ENCODE assay signal across 9 mouse cellular contexts in the genomic region with DNA sequence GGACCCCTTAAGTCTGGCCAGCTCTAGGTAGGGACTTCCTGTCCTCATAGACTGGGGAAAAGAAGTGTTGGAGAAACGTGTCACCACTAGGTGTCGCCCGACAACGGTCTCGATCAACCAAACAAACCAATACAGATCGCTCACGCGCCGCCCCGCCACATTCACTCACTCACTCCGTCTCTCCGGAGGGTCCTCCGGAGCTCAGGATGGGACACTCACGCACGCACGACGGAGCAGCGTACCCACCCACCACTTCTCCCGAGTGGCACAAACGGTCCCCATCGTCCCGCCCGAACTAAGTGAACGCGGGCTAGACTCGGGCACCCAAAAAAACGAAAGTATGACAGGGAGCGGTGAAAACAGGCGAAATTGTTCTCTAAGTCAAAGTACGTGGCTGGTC.
DNase-seq lines count a peak whose midpoint lies in the region; ATAC-seq and TF ChIP-seq lines count a peak whose summit lies in the region.
"Had no signal": no experiment of that assay in that cellular context is flagged by ENCODE, and none has a peak within 500 bp of the region (broad histone marks: within the 10 kb centered on the region; RNA-seq: fewer than 3 reads in every experiment).

No protein-coding gene starts in this region.

- peak; percentile 100 for DNase-seq in 3T3-L1 (ENCODE audit: low read depth, low spot score)
- peak; percentile 97 to 98 for DNase-seq in CD8-positive naive resting alpha-beta T cell, adult 2 months (ENCODE audit: low read depth in 2 of 2, low spot score in 2 of 2)
- DNase-seq in c-Kit-positive CD71-negative TER-119-negative erythroid progenitor cells, embryonic 14.5 days (ENCODE audit: low read depth) = peak; percentile 100
- peak; percentile 97 for DNase-seq in gastrocnemius, adult 2 months
- peak; percentile 96 for DNase-seq in layer of hippocampus, adult 11-12 months (ENCODE audit: low spot score)
- peak; percentile 100 for DNase-seq in lung, embryonic 14.5 days
- peak; percentile 97 to 100 for DNase-seq in spleen, adult 2 months (ENCODE audit: low read depth in 1 of 2, low spot score in 2 of 2)

- no peak for ATAC-seq in lung, embryonic 14.5 days (ENCODE audit: insufficient read depth)
- ATAC-seq in intestine, embryonic 15.5 days = no peak

- no peaks in the 10 kb centered on the region for H3K9me3 ChIP-seq in lung, embryonic 14.5 days (ENCODE audit: low read depth, low read length)
- no peaks in the 10 kb centered on the region for H3K9me3 ChIP-seq in intestine, embryonic 15.5 days
- H3K9me3 ChIP-seq: liver, embryonic 15.5 days had no signal

- TF ChIP-seq POLR2A in spleen, adult 2 months (IDR thresholded peaks at IDR 0.05; ENCODE audit: low read depth, low read length) = no peak

- H3K27ac ChIP-seq in gastrocnemius, adult 2 months = no peak overlapping the region
- H3K27ac ChIP-seq in lung, embryonic 14.5 days (ENCODE audit: low read depth) = no peak overlapping the region
- no peak overlapping the region for H3K27ac ChIP-seq in spleen, adult 2 months (ENCODE audit: insufficient read depth, low read length)
- H3K27ac ChIP-seq in intestine, embryonic 15.5 days = no peak overlapping the region
- H3K27ac ChIP-seq: liver, embryonic 15.5 days had no signal

- no peaks in the 10 kb centered on the region for H3K36me3 ChIP-seq in lung, embryonic 14.5 days (ENCODE audit: insufficient read depth)
- no peaks in the 10 kb centered on the region for H3K36me3 ChIP-seq in spleen, adult 2 months (ENCODE audit: control insufficient read depth, insufficient read depth, low read length)
- no peaks in the 10 kb centered on the region for H3K36me3 ChIP-seq in intestine, embryonic 15.5 days
- H3K36me3 ChIP-seq: liver, embryonic 15.5 days had no signal

- no peak overlapping the region for H3K4me2 ChIP-seq in lung, embryonic 14.5 days
- no peak overlapping the region for H3K4me2 ChIP-seq in intestine, embryonic 15.5 days (replicated peaks)
- H3K4me2 ChIP-seq: liver, embryonic 15.5 days had no signal

- H3K27me3 ChIP-seq in lung, embryonic 14.5 days (ENCODE audit: insufficient read depth, low read length) = no peaks in the 10 kb centered on the region
- no peaks in the 10 kb centered on the region for H3K27me3 ChIP-seq in spleen, adult 2 months (ENCODE audit: control insufficient read depth, insufficient read depth, low read length)
- no peaks in the 10 kb centered on the region for H3K27me3 ChIP-seq in intestine, embryonic 15.5 days (replicated peaks)
- H3K27me3 ChIP-seq: liver, embryonic 15.5 days had no signal

- H3K9ac ChIP-seq in lung, embryonic 14.5 days = no peak overlapping the region
- no peak overlapping the region for H3K9ac ChIP-seq in intestine, embryonic 15.5 days
- H3K9ac ChIP-seq: liver, embryonic 15.5 days had no signal

- intact Hi-C loops in gastrocnemius, adult 2 months (cut with DNase I) = loop anchor here (5.0 kb wide), 1 partner anchor 109 kb away; a partner anchor contains a TSS

- H3K4me1 ChIP-seq in lung, embryonic 14.5 days (ENCODE audit: insufficient read depth) = no peaks in the 10 kb centered on the region
- H3K4me1 ChIP-seq in spleen, adult 2 months (ENCODE audit: control insufficient read depth, insufficient read depth, insufficient read length) = peaks cover 2% of the 10 kb centered on the region; the same call in 1 of the 2 replicates
- no peaks in the 10 kb centered on the region for H3K4me1 ChIP-seq in intestine, embryonic 15.5 days (replicated peaks)
- H3K4me1 ChIP-seq: liver, embryonic 15.5 days had no signal

- no peak for TF ChIP-seq CTCF in gastrocnemius, adult 2 months (IDR thresholded peaks at IDR 0.05)
- TF ChIP-seq CTCF in lung, embryonic 14.5 days (IDR thresholded peaks at IDR 0.05; ENCODE audit: low read depth) = no peak
- no peak for TF ChIP-seq CTCF in spleen, adult 2 months (IDR thresholded peaks at IDR 0.05; ENCODE audit: extremely low read depth, insufficient read depth, insufficient read length, insufficient replicate concordance)

- no peak overlapping the region for H3K4me3 ChIP-seq in gastrocnemius, adult 2 months
- H3K4me3 ChIP-seq in lung, embryonic 14.5 days (ENCODE audit: low read depth, low read length) = no peak overlapping the region
- no peak overlapping the region for H3K4me3 ChIP-seq in spleen, adult 2 months (ENCODE audit: extremely low read depth, insufficient read depth, insufficient read length)
- no peak overlapping the region for H3K4me3 ChIP-seq in intestine, embryonic 15.5 days (replicated peaks)
- H3K4me3 ChIP-seq: liver, embryonic 15.5 days had no signal

- 4% methylated on average over 30 of the region's 30 CpGs for WGBS in lung, embryonic 14.5 days
- WGBS in spleen, adult 2 months = 5% methylated on average over 30 of the region's 30 CpGs
- WGBS in intestine, embryonic 15.5 days = 5% methylated on average over 30 of the region's 30 CpGs
